Mouse (Mus musculus) megakaryocyte, embryonic 14.5 days (primary cell): ENCODE results near the gene Wdr4. TPM values are rescaled to one million over a fixed set of nuclear protein-coding genes. Genes with fewer than 3 reads are reported as not detected.

ENCODE experiments used
- H3K27me3 ChIP-seq: replicated peaks from 2 replicates; pipeline ENCODE3; 2012; ENCODE audit warnings: inconsistent platforms
- H3K36me3 ChIP-seq: replicated peaks from 2 replicates; pipeline ENCODE3; 2012; ENCODE audit warnings: low read length, inconsistent platforms, mixed read lengths
- H3K4me1 ChIP-seq: 2 replicates; pipeline ENCODE4 v1.6.1; 2012; ENCODE audit warnings: inconsistent platforms
- H3K4me3 ChIP-seq: replicated peaks from 2 replicates; pipeline ENCODE3; 2012; ENCODE audit warnings: moderate library complexity, mild to moderate bottlenecking, inconsistent platforms
- H3K9me3 ChIP-seq: 2 replicates; pipeline ENCODE4 v1.6.1; 2012; ENCODE audit warnings: inconsistent platforms
- FLI1 ChIP-seq: IDR thresholded peaks from 2 replicates; pipeline ENCODE4 v1.6.1; 2012; ENCODE audit warnings: low read length, inconsistent platforms, mixed read lengths
- GATA1 ChIP-seq: IDR thresholded peaks from 3 replicates; pipeline ENCODE4 v1.6.1; 2012; ENCODE audit warnings: mixed read lengths, low read length, inconsistent platforms, borderline replicate concordance
- polyA plus RNA-seq: library from polyadenylated mRNA; stranded (reverse); fragments of >175 nt; gene quantifications from 2 replicates; pipeline ENCODE4 v1.2.3, GENCODE M21; 2012; ENCODE audit warnings: low replicate concordance; ENCODE audit not compliant: insufficient read depth

The Wdr4 gene
- polyA plus RNA-seq, 1 experiment: 13.5 TPM

DNA sequence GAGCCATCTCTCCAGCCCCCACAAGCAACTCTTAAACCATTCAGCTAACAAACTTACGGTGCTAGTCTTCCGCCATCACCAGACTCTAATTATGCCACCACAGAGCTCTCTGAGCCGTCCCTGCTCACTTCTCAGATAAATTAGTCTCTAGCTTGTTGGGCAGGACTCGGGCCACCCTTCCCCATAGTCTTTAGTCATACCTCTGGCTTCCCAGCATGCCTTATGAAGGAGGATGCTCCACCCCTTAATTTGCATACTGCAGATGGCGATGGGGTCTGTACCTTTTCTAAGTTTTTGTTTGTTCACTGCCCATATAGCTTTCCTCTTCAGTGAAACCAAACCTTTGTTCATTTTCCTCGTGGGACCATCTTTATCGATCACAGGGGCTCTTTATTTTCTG lies 41.2 kb downstream of the Wdr4 start:
- Histone ChIP-seq H3K4me3 (no peak overlapping the region), H3K4me1 (no peaks in the 10 kb centered on the region)
- TF ChIP-seq FLI1 (no peak), GATA1 (no peak)

DNA sequence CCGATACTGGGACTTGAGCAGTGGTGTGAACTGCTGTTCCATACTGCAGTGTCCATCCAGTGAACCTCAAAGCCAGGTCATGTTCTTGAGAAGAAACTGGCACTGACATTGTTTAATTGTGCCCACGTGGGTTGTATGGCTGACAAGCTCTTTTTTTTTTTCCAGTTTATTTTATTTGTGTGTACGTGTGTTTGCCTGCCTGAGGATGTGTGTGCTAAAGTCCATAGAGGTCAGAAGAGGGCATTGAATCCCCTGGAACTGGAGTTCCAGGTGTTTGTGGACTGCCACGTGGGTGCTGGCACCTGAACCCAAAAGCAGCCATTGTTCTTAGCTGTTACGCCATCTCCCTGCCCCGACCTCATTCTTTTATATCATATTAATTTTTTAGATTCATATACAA lies 45.4 kb downstream of the Wdr4 start:
- H3K27me3 ChIP-seq: peaks cover 49% of the 10 kb centered on the region
- no peaks in the 10 kb centered on the region for H3K9me3 ChIP-seq
- no peaks in the 10 kb centered on the region for H3K36me3 ChIP-seq

More for the DNA sequence above, 41.2 kb downstream of the Wdr4 start:
- Histone ChIP-seq H3K27me3 (peaks cover 37% of the 10 kb centered on the region), H3K36me3 (no peaks in the 10 kb centered on the region), H3K9me3 (no peaks in the 10 kb centered on the region)

DNA sequence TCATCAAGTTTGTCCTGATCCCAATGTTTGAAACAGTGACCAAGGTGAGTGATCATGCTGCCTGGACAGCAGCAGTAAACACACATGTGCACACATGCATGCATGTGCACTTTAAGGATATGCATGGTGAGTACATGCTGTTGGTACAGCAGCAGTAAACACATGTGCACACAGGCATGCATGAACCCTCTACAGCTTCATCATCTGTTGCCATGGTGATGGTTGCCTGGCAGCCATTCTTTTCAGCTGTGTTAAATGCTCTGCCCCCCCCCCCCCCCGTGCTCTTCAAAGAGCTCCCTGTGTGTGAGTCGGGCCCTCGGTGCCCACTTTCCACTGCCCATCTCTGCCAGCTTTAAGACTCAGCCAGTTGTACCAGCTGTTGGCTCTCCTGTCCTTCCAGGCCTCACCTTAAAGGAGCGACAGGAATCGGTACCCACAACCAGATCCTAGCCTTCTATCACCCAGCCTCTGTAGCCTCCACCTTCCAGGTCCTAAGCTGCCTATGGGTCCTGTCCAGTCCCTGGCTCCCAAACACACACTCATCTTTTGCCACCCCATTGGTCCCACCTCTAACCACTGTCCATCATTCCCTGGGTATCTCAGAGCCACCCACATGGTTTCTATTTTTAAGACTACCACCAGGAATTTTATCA lies 48.9 kb downstream of the Wdr4 start:
- no peaks in the 10 kb centered on the region for H3K4me1 ChIP-seq
- H3K36me3 ChIP-seq: no peaks in the 10 kb centered on the region
- H3K9me3 ChIP-seq: peaks cover 10% of the 10 kb centered on the region
- H3K4me3 ChIP-seq: peak overlapping the region; percentile 70
- TF ChIP-seq FLI1 (no peak), GATA1 (no peak)
- H3K27me3 ChIP-seq: peaks cover 42% of the 10 kb centered on the region

More for the DNA sequence above, 45.4 kb downstream of the Wdr4 start:
- no peak overlapping the region for H3K4me3 ChIP-seq
- no peaks in the 10 kb centered on the region for H3K4me1 ChIP-seq
- TF ChIP-seq GATA1 (no peak), FLI1 (no peak)

DNA sequence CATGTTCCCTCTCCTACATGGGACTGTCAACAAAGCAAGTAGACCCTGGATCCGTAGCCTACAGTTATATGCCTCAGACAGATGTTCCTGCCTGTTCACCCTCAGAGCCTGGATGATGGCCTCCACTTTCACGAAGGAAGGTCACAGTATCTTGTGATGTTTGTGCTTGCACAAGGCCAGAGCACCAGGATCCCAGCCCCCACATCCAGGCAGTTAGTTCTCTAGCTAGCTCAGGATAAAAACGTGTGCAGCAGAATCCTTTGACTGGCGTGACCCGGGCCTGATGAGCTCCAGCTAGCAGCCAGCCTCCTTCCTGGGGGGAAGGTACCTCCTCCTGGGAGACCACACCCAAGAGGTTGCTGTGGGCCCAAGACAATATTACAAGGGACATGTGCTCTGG lies 51.3 kb downstream of the Wdr4 start:
- H3K4me3 ChIP-seq: no peak overlapping the region
- peaks cover 36% of the 10 kb centered on the region for H3K27me3 ChIP-seq
- peaks cover 10% of the 10 kb centered on the region for H3K9me3 ChIP-seq
- H3K4me1 ChIP-seq: no peaks in the 10 kb centered on the region
- H3K36me3 ChIP-seq: no peaks in the 10 kb centered on the region
- no peak for TF ChIP-seq FLI1

GRCm38 (mm10) chr17:31466854-31467253 lies 52.9 kb downstream of the Wdr4 start:
- no peaks in the 10 kb centered on the region for H3K4me1 ChIP-seq
- TF ChIP-seq FLI1: no peak
- TF ChIP-seq GATA1: no peak
- peaks cover 10% of the 10 kb centered on the region for H3K9me3 ChIP-seq
- H3K36me3 ChIP-seq: no peaks in the 10 kb centered on the region
- peaks cover 31% of the 10 kb centered on the region for H3K27me3 ChIP-seq
- H3K4me3 ChIP-seq: no peak overlapping the region

GRCm38 (mm10) chr17:31462506-31462905 lies 57.3 kb downstream of the Wdr4 start:
- Histone ChIP-seq H3K4me3 (no peak overlapping the region), H3K36me3 (no peaks in the 10 kb centered on the region), H3K27me3 (peaks cover 46% of the 10 kb centered on the region), H3K9me3 (peaks cover 10% of the 10 kb centered on the region), H3K4me1 (no peaks in the 10 kb centered on the region)
- TF ChIP-seq GATA1 (no peak), FLI1 (no peak)

GRCm38 (mm10) chr17:31460416-31460815 lies 59.4 kb downstream of the Wdr4 start:
- Histone ChIP-seq H3K36me3 (no peaks in the 10 kb centered on the region), H3K9me3 (no peaks in the 10 kb centered on the region), H3K4me1 (peaks cover 1% of the 10 kb centered on the region; the same call in 1 of the 2 replicates), H3K27me3 (peaks cover 62% of the 10 kb centered on the region), H3K4me3 (no peak overlapping the region)
- TF ChIP-seq FLI1: no peak
- TF ChIP-seq GATA1: no peak

GRCm38 (mm10) chr17:31456723-31457567 lies 62.8 kb downstream of the Wdr4 start:
- peaks cover 4% of the 10 kb centered on the region; the same call in 1 of the 2 replicates for H3K4me1 ChIP-seq
- no peaks in the 10 kb centered on the region for H3K9me3 ChIP-seq
- H3K36me3 ChIP-seq: no peaks in the 10 kb centered on the region
- TF ChIP-seq FLI1 (no peak), GATA1 (no peak)
- H3K4me3 ChIP-seq: no peak overlapping the region
- peaks cover 58% of the 10 kb centered on the region for H3K27me3 ChIP-seq

DNA sequence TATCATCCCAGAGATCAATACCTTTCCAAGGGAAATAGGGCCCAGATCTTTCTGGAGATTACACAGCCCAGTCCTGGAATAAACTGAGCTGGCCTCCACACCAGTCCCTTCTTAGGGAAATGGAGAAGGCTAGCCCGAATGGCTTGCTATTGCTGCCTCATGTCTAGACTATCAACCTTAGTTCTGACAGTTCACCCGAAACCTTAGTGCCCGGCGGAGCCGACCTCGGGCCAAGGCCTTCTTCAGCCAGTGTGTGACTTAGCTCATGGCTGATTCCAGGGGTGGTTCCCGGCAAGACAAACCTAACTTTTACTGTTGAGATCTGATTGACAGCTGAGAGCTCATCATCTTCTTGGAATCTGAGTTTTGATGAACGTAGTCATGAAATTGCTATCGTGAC lies 65.7 kb downstream of the Wdr4 start:
- no peaks in the 10 kb centered on the region for H3K9me3 ChIP-seq
- H3K36me3 ChIP-seq: no peaks in the 10 kb centered on the region
- TF ChIP-seq GATA1: no peak
- TF ChIP-seq FLI1: no peak
- H3K4me1 ChIP-seq: peaks cover 4% of the 10 kb centered on the region; the same call in 1 of the 2 replicates
- peaks cover 53% of the 10 kb centered on the region for H3K27me3 ChIP-seq
- no peak overlapping the region for H3K4me3 ChIP-seq

GRCm38 (mm10) chr17:31453476-31453875 lies 66.3 kb downstream of the Wdr4 start:
- TF ChIP-seq FLI1 (no peak), GATA1 (no peak)
- Histone ChIP-seq H3K4me1 (peaks cover 4% of the 10 kb centered on the region; the same call in 1 of the 2 replicates), H3K4me3 (no peak overlapping the region), H3K27me3 (peaks cover 47% of the 10 kb centered on the region), H3K9me3 (no peaks in the 10 kb centered on the region), H3K36me3 (no peaks in the 10 kb centered on the region)
